Mouse (Mus musculus): Measurements from ENCODE around the gene Vps33a. TPM values are rescaled to one million over a fixed set of nuclear protein-coding genes. Genes with fewer than 3 reads are reported as not detected.
A peak's percentile ranks its signal among the peaks of the same experiment; 100 is the strongest.

Vps33a gene
- polyA plus RNA-seq, 1 experiment from 2014 or later = 34.5 TPM

GRCm38 (mm10) chr5:123533801-123534200 lies 39.0 kb downstream of the Vps33a start:
- ATAC-seq (ENCODE audit: low FRiP score, low TSS enrichment) = no peak
- Histone ChIP-seq H3K4me2 (replicated peaks; ENCODE audit: low read depth, low read length) (no peak overlapping the region), H3K27me3 (ENCODE audit: control insufficient read depth, insufficient read depth, low read length) (no peaks in the 10 kb centered on the region), H3K36me3 (ENCODE audit: control insufficient read depth, insufficient read depth, low read length) (peaks cover 59% of the 10 kb centered on the region), H3K4me1 (ENCODE audit: control insufficient read depth, insufficient read depth, low read length) (no peaks in the 10 kb centered on the region), H3K9me3 (ENCODE audit: control insufficient read depth, low read length) (no peaks in the 10 kb centered on the region), H3K27ac (ENCODE audit: low read depth, low read length) (no peak overlapping the region), H3K4me3 (ENCODE audit: low read length) (no peak overlapping the region), H3K9ac (ENCODE audit: low read depth, low read length) (no peak overlapping the region)
- 97% methylated on average over 10 of the region's 10 CpGs for WGBS

- Histone ChIP-seq H3K4me2 (replicated peaks; ENCODE audit: low read depth, low read length) (no peak overlapping the region), H3K9me3 (ENCODE audit: control insufficient read depth, low read length) (no peaks in the 10 kb centered on the region), H3K4me3 (ENCODE audit: low read length) (no peak overlapping the region), H3K27ac (ENCODE audit: low read depth, low read length) (no peak overlapping the region), H3K9ac (ENCODE audit: low read depth, low read length) (no peak overlapping the region), H3K27me3 (ENCODE audit: control insufficient read depth, insufficient read depth, low read length) (no peaks in the 10 kb centered on the region), H3K4me1 (ENCODE audit: control insufficient read depth, insufficient read depth, low read length) (no peaks in the 10 kb centered on the region), H3K36me3 (ENCODE audit: control insufficient read depth, insufficient read depth, low read length) (peaks cover 56% of the 10 kb centered on the region)
- ATAC-seq (ENCODE audit: low FRiP score, low TSS enrichment) = no peak
- 88% methylated on average over 8 of the region's 8 CpGs for WGBS
These were observed 42.8 kb downstream of the Vps33a start for GRCm38 (mm10) chr5:123530056-123530455.

- Histone ChIP-seq H3K9ac (ENCODE audit: low read depth, low read length) (no peak overlapping the region), H3K4me3 (ENCODE audit: low read length) (no peak overlapping the region), H3K36me3 (ENCODE audit: control insufficient read depth, insufficient read depth, low read length) (peaks cover 47% of the 10 kb centered on the region), H3K27ac (ENCODE audit: low read depth, low read length) (no peak overlapping the region), H3K27me3 (ENCODE audit: control insufficient read depth, insufficient read depth, low read length) (no peaks in the 10 kb centered on the region), H3K9me3 (ENCODE audit: control insufficient read depth, low read length) (no peaks in the 10 kb centered on the region), H3K4me2 (replicated peaks; ENCODE audit: low read depth, low read length) (no peak overlapping the region), H3K4me1 (ENCODE audit: control insufficient read depth, insufficient read depth, low read length) (peaks cover 4% of the 10 kb centered on the region; the same call in 1 of the 2 replicates)
- no peak for ATAC-seq (ENCODE audit: low FRiP score, low TSS enrichment)
- 85% methylated on average over 7 of the region's 7 CpGs for WGBS
These were observed 44.2 kb downstream of the Vps33a start for GRCm38 (mm10) chr5:123528641-123529040.

- H3K4me3 ChIP-seq (ENCODE audit: low read length) = no peak overlapping the region
- peaks cover 4% of the 10 kb centered on the region; the same call in 1 of the 2 replicates for H3K4me1 ChIP-seq (ENCODE audit: control insufficient read depth, insufficient read depth, low read length)
- peaks cover 22% of the 10 kb centered on the region for H3K36me3 ChIP-seq (ENCODE audit: control insufficient read depth, insufficient read depth, low read length)
- H3K4me2 ChIP-seq (replicated peaks; ENCODE audit: low read depth, low read length) = no peak overlapping the region
- no peak overlapping the region for H3K9ac ChIP-seq (ENCODE audit: low read depth, low read length)
- no peak for ATAC-seq (ENCODE audit: low FRiP score, low TSS enrichment)
- H3K27me3 ChIP-seq (ENCODE audit: control insufficient read depth, insufficient read depth, low read length) = no peaks in the 10 kb centered on the region
- H3K27ac ChIP-seq (ENCODE audit: low read depth, low read length) = no peak overlapping the region
- H3K9me3 ChIP-seq (ENCODE audit: control insufficient read depth, low read length) = no peaks in the 10 kb centered on the region
- 88% methylated on average over 9 of the region's 9 CpGs for WGBS
These were observed 46.8 kb downstream of the Vps33a start for GRCm38 (mm10) chr5:123525916-123526495.

GRCm38 (mm10) chr5:123525281-123525680 lies 47.6 kb downstream of the Vps33a start, which contains the start of gene Gm49027:
TSS of gene Gm49027 (minus strand) at chr5:123525488.
- 85% methylated on average over 7 of the region's 7 CpGs for WGBS
- Histone ChIP-seq H3K9me3 (ENCODE audit: control insufficient read depth, low read length) (no peaks in the 10 kb centered on the region), H3K4me3 (ENCODE audit: low read length) (peak within 1 kb of the TSS; percentile 93), H3K9ac (ENCODE audit: low read depth, low read length) (0 out of 2 replicates have a peak within 1 kb of the TSS, but pooled peaks have one; percentile 31), H3K27ac (ENCODE audit: low read depth, low read length) (no peak within 1 kb of the TSS), H3K4me2 (replicated peaks; ENCODE audit: low read depth, low read length) (peak within 1 kb of the TSS; percentile 90), H3K36me3 (ENCODE audit: control insufficient read depth, insufficient read depth, low read length) (peaks cover 14% of the 10 kb centered on the region), H3K4me1 (ENCODE audit: control insufficient read depth, insufficient read depth, low read length) (peaks cover 4% of the 10 kb centered on the region; the same call in 1 of the 2 replicates), H3K27me3 (ENCODE audit: control insufficient read depth, insufficient read depth, low read length) (no peaks in the 10 kb centered on the region)
- ATAC-seq (ENCODE audit: low FRiP score, low TSS enrichment) = no peak

- 2% methylated on average over 27 of the region's 27 CpGs for WGBS
- Histone ChIP-seq H3K9me3 (ENCODE audit: control insufficient read depth, low read length) (no peaks in the 10 kb centered on the region), H3K4me1 (ENCODE audit: control insufficient read depth, insufficient read depth, low read length) (peaks cover 4% of the 10 kb centered on the region; the same call in 1 of the 2 replicates), H3K27ac (ENCODE audit: low read depth, low read length) (no peak overlapping the region), H3K4me2 (replicated peaks; ENCODE audit: low read depth, low read length) (peak overlapping the region; percentile 90), H3K4me3 (ENCODE audit: low read length) (peak overlapping the region; percentile 93), H3K27me3 (ENCODE audit: control insufficient read depth, insufficient read depth, low read length) (no peaks in the 10 kb centered on the region), H3K9ac (ENCODE audit: low read depth, low read length) (0 out of 2 replicates have a peak overlapping the region, but pooled peaks have one; percentile 31), H3K36me3 (ENCODE audit: control insufficient read depth, insufficient read depth, low read length) (peaks cover 12% of the 10 kb centered on the region)
- ATAC-seq (ENCODE audit: low FRiP score, low TSS enrichment) = peak; percentile 97
These were observed 48.5 kb downstream of the Vps33a start for GRCm38 (mm10) chr5:123524393-123524750.

GRCm38 (mm10) chr5:123523692-123524392 lies 49.0 kb downstream of the Vps33a start, which contains the start of gene Diablo:
TSS of gene Diablo (minus strand) at chr5:123524176.
- Histone ChIP-seq H3K9me3 (ENCODE audit: control insufficient read depth, low read length) (no peaks in the 10 kb centered on the region), H3K27ac (ENCODE audit: low read depth, low read length) (no peak within 1 kb of the TSS), H3K4me3 (ENCODE audit: low read length) (peak within 1 kb of the TSS; percentile 93), H3K27me3 (ENCODE audit: control insufficient read depth, insufficient read depth, low read length) (no peaks in the 10 kb centered on the region), H3K4me2 (replicated peaks; ENCODE audit: low read depth, low read length) (peak within 1 kb of the TSS; percentile 90), H3K4me1 (ENCODE audit: control insufficient read depth, insufficient read depth, low read length) (peaks cover 4% of the 10 kb centered on the region; the same call in 1 of the 2 replicates), H3K36me3 (ENCODE audit: control insufficient read depth, insufficient read depth, low read length) (peaks cover 9% of the 10 kb centered on the region), H3K9ac (ENCODE audit: low read depth, low read length) (peak within 1 kb of the TSS; percentile 86)
- WGBS = under 1% methylated on average over 82 of the region's 82 CpGs
- peak; percentile 97 for ATAC-seq (ENCODE audit: low FRiP score, low TSS enrichment)

GRCm38 (mm10) chr5:123522166-123522565 lies 50.7 kb downstream of the Vps33a start:
- H3K4me3 ChIP-seq (ENCODE audit: low read length) = no peak overlapping the region
- H3K4me1 ChIP-seq (ENCODE audit: control insufficient read depth, insufficient read depth, low read length) = peaks cover 4% of the 10 kb centered on the region; the same call in 1 of the 2 replicates
- no peak overlapping the region for H3K4me2 ChIP-seq (replicated peaks; ENCODE audit: low read depth, low read length)
- ATAC-seq (ENCODE audit: low FRiP score, low TSS enrichment) = no peak
- no peaks in the 10 kb centered on the region for H3K27me3 ChIP-seq (ENCODE audit: control insufficient read depth, insufficient read depth, low read length)
- H3K9me3 ChIP-seq (ENCODE audit: control insufficient read depth, low read length) = no peaks in the 10 kb centered on the region
- H3K27ac ChIP-seq (ENCODE audit: low read depth, low read length) = no peak overlapping the region
- H3K36me3 ChIP-seq (ENCODE audit: control insufficient read depth, insufficient read depth, low read length) = peaks cover 14% of the 10 kb centered on the region
- WGBS = 88% methylated on average over 1 of the region's 1 CpGs
- no peak overlapping the region; the same call in 1 of the 2 replicates for H3K9ac ChIP-seq (ENCODE audit: low read depth, low read length)

- no peak overlapping the region for H3K9ac ChIP-seq (ENCODE audit: low read depth, low read length)
- 95% methylated on average over 1 of the region's 1 CpGs for WGBS
- ATAC-seq (ENCODE audit: low FRiP score, low TSS enrichment) = no peak
These were observed 51.2 kb downstream of the Vps33a start for GRCm38 (mm10) chr5:123521621-123522020.

More at GRCm38 (mm10) chr5:123521621-123522020, 51.2 kb downstream of the Vps33a start:
- Histone ChIP-seq H3K4me2 (replicated peaks; ENCODE audit: low read depth, low read length) (no peak overlapping the region), H3K4me1 (ENCODE audit: control insufficient read depth, insufficient read depth, low read length) (peaks cover 4% of the 10 kb centered on the region; the same call in 1 of the 2 replicates), H3K4me3 (ENCODE audit: low read length) (no peak overlapping the region), H3K9me3 (ENCODE audit: control insufficient read depth, low read length) (no peaks in the 10 kb centered on the region), H3K36me3 (ENCODE audit: control insufficient read depth, insufficient read depth, low read length) (peaks cover 18% of the 10 kb centered on the region), H3K27ac (ENCODE audit: low read depth, low read length) (no peak overlapping the region), H3K27me3 (ENCODE audit: control insufficient read depth, insufficient read depth, low read length) (no peaks in the 10 kb centered on the region)
